ENCODE assay signal across 16 mouse cellular contexts in genomic region chr8:77041214-77041613, GRCm38 (mm10).
"Had no signal": no experiment of that assay in that cellular context is flagged by ENCODE, and none has a peak within 500 bp of the region (broad histone marks: within the 10 kb centered on the region; RNA-seq: fewer than 3 reads in every experiment).

No protein-coding gene starts in this region.

- H3K9me3 ChIP-seq: neural tube, embryonic 12.5 days; neural tube, embryonic 13.5 days; neural tube, embryonic 15.5 days; stomach, embryonic 15.5 days had no signal

- H3K36me3 ChIP-seq: neural tube, embryonic 12.5 days; neural tube, embryonic 13.5 days; neural tube, embryonic 15.5 days; stomach, embryonic 15.5 days had no signal

- H3K4me2 ChIP-seq: neural tube, embryonic 12.5 days; neural tube, embryonic 13.5 days; neural tube, embryonic 15.5 days; stomach, embryonic 15.5 days had no signal

- DNase-seq: right cerebral cortex, adult 18-20 months; right cerebral cortex, postnatal 14 days; right cerebral cortex, postnatal 25 days; right cerebral cortex, postnatal 4 days; spleen, adult 18-20 months; thymus, adult 18-20 months; thymus, adult 2 months; thymus, postnatal 14 days; thymus, postnatal 25 days; thymus, postnatal 36 days; thymus, postnatal 4 days had no signal

- H3K27ac ChIP-seq: neural tube, embryonic 12.5 days; neural tube, embryonic 13.5 days; neural tube, embryonic 15.5 days; stomach, embryonic 15.5 days; stomach, postnatal 0 days had no signal

- H3K4me1 ChIP-seq: neural tube, embryonic 12.5 days; neural tube, embryonic 13.5 days; neural tube, embryonic 15.5 days; stomach, embryonic 15.5 days had no signal

- H3K27me3 ChIP-seq: neural tube, embryonic 12.5 days; neural tube, embryonic 13.5 days; neural tube, embryonic 15.5 days; stomach, embryonic 15.5 days had no signal

- H3K9ac ChIP-seq: neural tube, embryonic 12.5 days; neural tube, embryonic 13.5 days; neural tube, embryonic 15.5 days; stomach, embryonic 15.5 days had no signal

- H3K4me3 ChIP-seq: neural tube, embryonic 12.5 days; neural tube, embryonic 13.5 days; neural tube, embryonic 15.5 days; stomach, embryonic 15.5 days had no signal
